Mouse (Mus musculus) lung, adult 18-20 months (tissue): ENCODE results near the gene Sdhd.
A peak's percentile ranks its signal among the peaks of the same experiment; 100 is the strongest.
"Not testable (repeated sequence)": the region's sequence is repeated elsewhere in the genome, so short reads cannot be mapped to it uniquely, and the experiment has no call there.

Experiments
- DNase-seq, 2 experiments: peaks; one replicate each; pipeline ENCODE4 v3.0.0; 2022; ENCODE audit warnings: mixed read lengths in 2 of 2

Sdhd gene

GRCm38 (mm10) chr9:50603189-50603997 lies at the start of gene Sdhd, which contains the start of gene Timm8b:
Gene Sdhd, minus strand, starts transcription at chr9:50603812.
Gene Timm8b, plus strand, starts transcription at chr9:50603910.
- DNase-seq, result peak; percentile 94 to 96

GRCm38 (mm10) chr9:50650503-50650902 lies 46.9 kb upstream of the Sdhd start:
- DNase-seq, result no peak

GRCm38 (mm10) chr9:50646826-50647370 lies 43.3 kb upstream of the Sdhd start:
- DNase-seq, result no peak

GRCm38 (mm10) chr9:50634270-50634669 lies 30.7 kb upstream of the Sdhd start:
- no peak for DNase-seq

GRCm38 (mm10) chr9:50633059-50633458 lies 29.4 kb upstream of the Sdhd start:
- no peak for DNase-seq

- no peak for DNase-seq
Observed at GRCm38 (mm10) chr9:50632016-50632688, 28.5 kb upstream of the Sdhd start.

GRCm38 (mm10) chr9:50630903-50631302 lies 27.3 kb upstream of the Sdhd start:
- DNase-seq, result not testable (repeated sequence)

GRCm38 (mm10) chr9:50617794-50618330 lies 14.2 kb upstream of the Sdhd start:
- DNase-seq, result no peak

GRCm38 (mm10) chr9:50616766-50617603 lies 13.4 kb upstream of the Sdhd start, which contains the start of the genes Pih1d2 and Nkapd1:
Gene Pih1d2, plus strand, starts transcription at chr9:50617321.
Gene Nkapd1, minus strand, starts transcription at chr9:50617464.
- peak; percentile 90 to 92 for DNase-seq

GRCm38 (mm10) chr9:50616161-50616560 lies 12.5 kb upstream of the Sdhd start:
- DNase-seq, result no peak

- DNase-seq, result no peak
Observed at GRCm38 (mm10) chr9:50612115-50612514, 8.5 kb upstream of the Sdhd start.

GRCm38 (mm10) chr9:50604338-50604737 lies 726 bp upstream of the Sdhd start:
- DNase-seq, result no peak

- DNase-seq, result no peak
Observed at GRCm38 (mm10) chr9:50603998-50604324, 349 bp upstream of the Sdhd start.

GRCm38 (mm10) chr9:50602055-50602845 lies 1.4 kb downstream of the Sdhd start:
- DNase-seq, result no peak

GRCm38 (mm10) chr9:50601536-50601935 lies 2.1 kb downstream of the Sdhd start:
- no peak for DNase-seq

- DNase-seq, result peak in 1 of 2 experiments; percentile 13
Observed at GRCm38 (mm10) chr9:50596973-50597372, 6.6 kb downstream of the Sdhd start.

GRCm38 (mm10) chr9:50594794-50595417 lies 8.7 kb downstream of the Sdhd start:
- peak; percentile 8 to 22 for DNase-seq

GRCm38 (mm10) chr9:50593544-50593943 lies 10.1 kb downstream of the Sdhd start:
- DNase-seq, result peak in 1 of 2 experiments; percentile 18

- DNase-seq, result peak in 1 of 2 experiments; percentile 20
Observed at GRCm38 (mm10) chr9:50592955-50593354, 10.7 kb downstream of the Sdhd start.

- DNase-seq, result peak in 1 of 2 experiments; percentile 14
Observed at GRCm38 (mm10) chr9:50590856-50591518, 12.6 kb downstream of the Sdhd start.
